19 mouse cellular contexts compared by ENCODE assay signal in genomic region chr11:43507976-43508375, GRCm38 (mm10). TPM values are rescaled to one million over a fixed set of nuclear protein-coding genes. Genes with fewer than 3 reads are reported as not detected.
DNase-seq lines count a peak whose midpoint lies in the region; ATAC-seq and TF ChIP-seq lines count a peak whose summit lies in the region.
"Had no signal": no experiment of that assay in that cellular context is flagged by ENCODE, and none has a peak within 500 bp of the region (broad histone marks: within the 10 kb centered on the region; RNA-seq: fewer than 3 reads in every experiment).

No protein-coding gene starts in this region.

- no peak overlapping the region for H3K9ac ChIP-seq in midbrain, postnatal 0 days (replicated peaks; ENCODE audit: low read length, poor library complexity, severe bottlenecking)
- no peak overlapping the region for H3K9ac ChIP-seq in midbrain, embryonic 13.5 days (replicated peaks)
- H3K9ac ChIP-seq in kidney, embryonic 14.5 days (ENCODE audit: low read depth, low read length), result no peak overlapping the region
- H3K9ac ChIP-seq: embryonic facial prominence, embryonic 12.5 days; forebrain, embryonic 15.5 days; heart, embryonic 13.5 days; hindbrain, embryonic 12.5 days had no signal

- no peaks in the 10 kb centered on the region for H3K4me1 ChIP-seq in midbrain, postnatal 0 days (ENCODE audit: insufficient read depth, low read length)
- no peaks in the 10 kb centered on the region for H3K4me1 ChIP-seq in midbrain, embryonic 13.5 days (replicated peaks)
- no peaks in the 10 kb centered on the region for H3K4me1 ChIP-seq in kidney, embryonic 14.5 days (ENCODE audit: control insufficient read depth, insufficient read depth, low read length)
- H3K4me1 ChIP-seq: embryonic facial prominence, embryonic 12.5 days; forebrain, embryonic 15.5 days; heart, embryonic 13.5 days; hindbrain, embryonic 12.5 days had no signal

- peak; percentile 80 to 87 for DNase-seq in cerebellum, postnatal 10 days
- DNase-seq in cerebellum, adult 18-20 months, result no peak
- DNase-seq in layer of hippocampus, adult 11-12 months (ENCODE audit: low spot score), result peak; percentile 36
- DNase-seq in layer of hippocampus, postnatal 25 days (ENCODE audit: extremely low spot score in 1 of 2, low spot score in 1 of 2), result no peak
- DNase-seq in midbrain, postnatal 0 days (ENCODE audit: low spot score), result peak; percentile 24
- no peak for DNase-seq in yolk sac, embryonic 10.5 days (ENCODE audit: low spot score)
- DNase-seq: adrenal gland, postnatal 10 days; cerebellum, adult 9-11 months; gastrocnemius, postnatal 36 days; heart, adult 11 months; heart, postnatal 36 days had no signal

- WGBS in midbrain, postnatal 0 days, result 80% methylated on average over 6 of the region's 6 CpGs
- 89% methylated on average over 6 of the region's 6 CpGs for WGBS in midbrain, embryonic 13.5 days
- 85% methylated on average over 6 of the region's 6 CpGs for WGBS in kidney, embryonic 14.5 days

- no peaks in the 10 kb centered on the region for H3K36me3 ChIP-seq in midbrain, postnatal 0 days (ENCODE audit: insufficient read depth, low read length)
- H3K36me3 ChIP-seq in midbrain, embryonic 13.5 days, result no peaks in the 10 kb centered on the region
- H3K36me3 ChIP-seq in kidney, embryonic 14.5 days (ENCODE audit: control insufficient read depth, insufficient read depth, low read length), result no peaks in the 10 kb centered on the region
- H3K36me3 ChIP-seq: embryonic facial prominence, embryonic 12.5 days; forebrain, embryonic 15.5 days; heart, embryonic 13.5 days; hindbrain, embryonic 12.5 days had no signal

- no peaks in the 10 kb centered on the region for H3K27me3 ChIP-seq in midbrain, postnatal 0 days (ENCODE audit: insufficient read depth, low read length)
- no peaks in the 10 kb centered on the region for H3K27me3 ChIP-seq in midbrain, embryonic 13.5 days
- H3K27me3 ChIP-seq in kidney, embryonic 14.5 days (ENCODE audit: control insufficient read depth, insufficient read depth, low read length), result no peaks in the 10 kb centered on the region
- H3K27me3 ChIP-seq: embryonic facial prominence, embryonic 12.5 days; forebrain, embryonic 15.5 days; heart, embryonic 13.5 days; hindbrain, embryonic 12.5 days had no signal

- no peak for ATAC-seq in midbrain, postnatal 0 days (ENCODE audit: low FRiP score)
- no peak for ATAC-seq in midbrain, embryonic 13.5 days
- no peak for ATAC-seq in kidney, embryonic 14.5 days (ENCODE audit: low FRiP score, low TSS enrichment)
- ATAC-seq: forebrain, embryonic 15.5 days; hindbrain, embryonic 16.5 days had no signal

- no peak overlapping the region for H3K4me2 ChIP-seq in midbrain, postnatal 0 days (ENCODE audit: low read depth, low read length, poor library complexity, severe bottlenecking)
- H3K4me2 ChIP-seq in midbrain, embryonic 13.5 days (replicated peaks), result no peak overlapping the region
- no peak overlapping the region for H3K4me2 ChIP-seq in kidney, embryonic 14.5 days (replicated peaks; ENCODE audit: low read depth, low read length)
- H3K4me2 ChIP-seq: embryonic facial prominence, embryonic 12.5 days; forebrain, embryonic 15.5 days; heart, embryonic 13.5 days; hindbrain, embryonic 12.5 days had no signal

- H3K9me3 ChIP-seq in midbrain, postnatal 0 days (ENCODE audit: low read length), result no peaks in the 10 kb centered on the region
- no peaks in the 10 kb centered on the region for H3K9me3 ChIP-seq in midbrain, embryonic 13.5 days
- no peaks in the 10 kb centered on the region for H3K9me3 ChIP-seq in kidney, embryonic 14.5 days (ENCODE audit: control insufficient read depth, low read length)
- H3K9me3 ChIP-seq: embryonic facial prominence, embryonic 12.5 days; forebrain, embryonic 15.5 days; heart, embryonic 13.5 days; hindbrain, embryonic 12.5 days had no signal

- no peak overlapping the region for H3K4me3 ChIP-seq in midbrain, postnatal 0 days (ENCODE audit: low read depth, low read length)
- H3K4me3 ChIP-seq in midbrain, embryonic 13.5 days (replicated peaks), result no peak overlapping the region
- no peak overlapping the region for H3K4me3 ChIP-seq in kidney, embryonic 14.5 days (ENCODE audit: low read length)
- H3K4me3 ChIP-seq: embryonic facial prominence, embryonic 12.5 days; forebrain, embryonic 15.5 days; heart, embryonic 13.5 days; hindbrain, embryonic 12.5 days had no signal

- no peak for TF ChIP-seq CTCF in midbrain, postnatal 0 days (IDR thresholded peaks at IDR 0.05)

- H3K27ac ChIP-seq in midbrain, postnatal 0 days (ENCODE audit: low read depth, low read length), result no peak overlapping the region
- H3K27ac ChIP-seq in midbrain, embryonic 13.5 days, result no peak overlapping the region
- no peak overlapping the region for H3K27ac ChIP-seq in kidney, embryonic 14.5 days (ENCODE audit: low read depth, low read length)
- H3K27ac ChIP-seq: embryonic facial prominence, embryonic 12.5 days; forebrain, embryonic 15.5 days; heart, embryonic 13.5 days; hindbrain, embryonic 12.5 days had no signal

RNA-seq across cellular contexts. Expression of gene Ccnjl, which starts 20.6 kb away (rescaled TPM):
- 10 to 100 TPM in 1 of 2 experiments, 1 to 10 TPM in 1; 9.3 to 13.1 TPM for total RNA-seq in layer of hippocampus, postnatal 25 days (2021)
- 2.2 and 4.4 TPM in 2 replicates for total RNA-seq in midbrain, postnatal 0 days (2014; rRNA removed)
- 3.1 and 3.2 TPM in 2 replicates for polyA plus RNA-seq in midbrain, postnatal 0 days (2015; fragmentation: Nextera tagmentation; extraction: Ambion mirVana)
- 20.9 and 24.2 TPM in 2 replicates for polyA plus RNA-seq in midbrain, embryonic 13.5 days (2015; fragmentation: Nextera tagmentation; extraction: Ambion mirVana)
- 25.8 and 31.1 TPM in 2 replicates for polyA plus RNA-seq in kidney, embryonic 14.5 days (2014; fragmentation: Nextera tagmentation; extraction: Ambion mirVana)
- total RNA-seq: MEL had no signal

RNA-seq across cellular contexts. Expression of gene C1qtnf2, which starts 33.9 kb away (rescaled TPM):
- 1 to 10 TPM; 1.0 to 1.9 TPM for total RNA-seq in layer of hippocampus, postnatal 25 days (2021)
- 15.0 and 15.9 TPM in 2 replicates for total RNA-seq in midbrain, postnatal 0 days (2014; rRNA removed)
- polyA plus RNA-seq in midbrain, postnatal 0 days (2015; fragmentation: Nextera tagmentation; extraction: Ambion mirVana), result 21.4 and 22.4 TPM in 2 replicates
- 3.6 and 3.9 TPM in 2 replicates for polyA plus RNA-seq in midbrain, embryonic 13.5 days (2015; fragmentation: Nextera tagmentation; extraction: Ambion mirVana)
- polyA plus RNA-seq in kidney, embryonic 14.5 days (2014; fragmentation: Nextera tagmentation; extraction: Ambion mirVana), result 13.4 and 17.9 TPM in 2 replicates
- total RNA-seq: MEL had no signal

Comparison
In these comparisons a context has a peak if more than half of its experiments do, and no peak if none do; other contexts are left out.
1. DNase-seq: peak in cerebellum, postnatal 10 days (2 of 2), layer of hippocampus, adult 11-12 months (single experiment) and midbrain, postnatal 0 days (single experiment); none in cerebellum, adult 18-20 months (0 of 2), layer of hippocampus, postnatal 25 days (0 of 2) and yolk sac, embryonic 10.5 days (single experiment).